Mouse (Mus musculus) gastrocnemius, postnatal 14 days (tissue): Measurements from ENCODE around the gene Prl2c2. TPM values are rescaled to one million over a fixed set of nuclear protein-coding genes. Genes with fewer than 3 reads are reported as not detected.
"Not testable (repeated sequence)": the region's sequence is repeated elsewhere in the genome, so short reads cannot be mapped to it uniquely, and the experiment has no call there.

Source experiments
- DNase-seq: peaks from one replicate; pipeline ENCODE4 v3.0.0; 2021; ENCODE audit warnings: mixed read lengths
- intact Hi-C: fragments of 180-260 bp; cut with DNase I; formaldehyde crosslinking; loops from one replicate; pipeline ENCODE4 v1.15.1; 2025; ENCODE audit warnings: low total_unique reads
- long read RNA-seq, 2 experiments: library from polyadenylated mRNA; stranded (forward); transcript quantifications; one replicate each; pipeline ENCODE4 v2.0.0; 2021
- total RNA-seq, 2 experiments: library from RNA; stranded (reverse); gene quantifications; 2 replicates each; pipeline ENCODE4 v1.2.3; 2021

Gene Prl2c2
- not detected for total RNA-seq
- long read RNA-seq, experiment 1, result 0 reads
- long read RNA-seq, experiment 2, result 0 reads

GRCm38 (mm10) chr13:13005283-13005682 is at the start of gene Prl2c2:
Gene Prl2c2 (minus strand): TSS chr13:13005383.
- intact Hi-C loops, DNase-seq: not testable (repeated sequence)

DNA sequence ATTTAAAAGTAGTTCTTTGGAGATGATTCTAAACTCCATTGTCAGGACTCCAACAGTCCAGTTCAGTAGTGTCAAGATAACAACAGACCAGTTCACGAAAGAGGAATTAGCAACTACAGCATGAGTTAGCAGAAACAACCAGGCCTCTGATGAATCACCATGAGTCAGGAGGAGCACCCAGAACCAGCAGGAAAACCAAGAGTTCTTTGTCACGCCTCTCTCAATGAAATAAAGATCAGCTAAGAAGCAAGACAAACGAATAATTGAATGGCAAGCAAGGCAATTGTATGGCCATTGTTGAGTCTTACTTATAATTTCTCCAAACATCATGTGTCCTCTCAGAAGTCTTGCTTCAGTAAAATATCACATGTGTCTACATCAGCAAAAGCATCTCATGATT is 20.7 kb upstream of the Prl2c2 start:
- intact Hi-C loops, DNase-seq: not testable (repeated sequence)

GRCm38 (mm10) chr13:13013993-13014549 is 8.9 kb upstream of the Prl2c2 start:
- DNase-seq, intact Hi-C loops: not testable (repeated sequence)

Other genes starting within 250 kb of the Prl2c2 start
- not detected for gene Prl2c3, start 205.3 kb downstream of the Prl2c2 start, total RNA-seq
- not detected for gene Prl2c5, start 177.3 kb upstream of the Prl2c2 start, total RNA-seq